In the genomic region with DNA sequence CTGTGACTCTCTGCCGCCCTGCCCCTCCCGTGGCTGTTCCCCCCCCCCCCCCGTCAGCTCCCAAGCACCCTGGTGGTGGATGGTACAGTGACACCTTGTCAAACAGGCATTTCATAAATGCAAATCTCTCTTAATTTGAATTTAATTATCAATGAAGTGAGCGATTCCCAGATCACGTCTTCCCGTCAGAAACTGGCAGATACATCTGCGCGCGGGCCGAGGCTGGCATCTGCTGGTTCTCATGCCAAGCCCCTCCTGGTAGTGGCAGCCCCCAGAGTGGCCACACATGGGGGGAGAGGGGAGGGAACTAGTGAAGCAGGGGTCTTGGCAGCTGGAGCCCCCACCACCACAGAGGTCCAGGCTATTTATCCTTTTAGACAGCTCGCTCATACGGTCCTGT, we compare ENCODE assay signal across 22 mouse cellular contexts.
DNase-seq lines count a peak whose midpoint lies in the region; ATAC-seq lines count a peak whose summit lies in the region.
"Had no signal": no experiment of that assay in that cellular context is flagged by ENCODE, and none has a peak within 500 bp of the region (broad histone marks: within the 10 kb centered on the region; RNA-seq: fewer than 3 reads in every experiment).

No protein-coding gene starts in this region.

- 0 out of 2 replicates have a peak, but pooled peaks cover 2% of the 10 kb centered on the region for H3K9me3 ChIP-seq in forebrain, embryonic 12.5 days
- no peaks in the 10 kb centered on the region for H3K9me3 ChIP-seq in forebrain, embryonic 11.5 days (ENCODE audit: control insufficient read depth, low read length)
- H3K9me3 ChIP-seq in hindbrain, embryonic 14.5 days (ENCODE audit: control insufficient read depth, low read length) = no peaks in the 10 kb centered on the region
- H3K9me3 ChIP-seq in hindbrain, embryonic 11.5 days (ENCODE audit: control insufficient read depth, low read length) = no peaks in the 10 kb centered on the region
- no peaks in the 10 kb centered on the region for H3K9me3 ChIP-seq in forebrain, embryonic 15.5 days
- H3K9me3 ChIP-seq: embryonic facial prominence, embryonic 12.5 days; G1E; heart, embryonic 12.5 days; intestine, embryonic 15.5 days had no signal

- H3K27ac ChIP-seq in forebrain, embryonic 12.5 days = peak overlapping the region; percentile 3; the same call in 1 of the 2 replicates
- no peak overlapping the region for H3K27ac ChIP-seq in forebrain, embryonic 11.5 days (ENCODE audit: low read depth, low read length)
- peak overlapping the region; percentile 34; the same call in 1 of the 2 replicates for H3K27ac ChIP-seq in hindbrain, embryonic 14.5 days
- H3K27ac ChIP-seq in hindbrain, embryonic 11.5 days (ENCODE audit: low read depth, low read length) = no peak overlapping the region
- peak overlapping the region; percentile 79 for H3K27ac ChIP-seq in forebrain, embryonic 15.5 days (replicated peaks)
- H3K27ac ChIP-seq: embryonic facial prominence, embryonic 12.5 days; hindbrain, embryonic 10.5 days; intestine, embryonic 15.5 days had no signal

- H3K36me3 ChIP-seq in forebrain, embryonic 12.5 days (replicated peaks) = no peaks in the 10 kb centered on the region
- H3K36me3 ChIP-seq in forebrain, embryonic 11.5 days (ENCODE audit: control insufficient read depth, insufficient read depth, low read length) = no peaks in the 10 kb centered on the region
- no peaks in the 10 kb centered on the region for H3K36me3 ChIP-seq in hindbrain, embryonic 14.5 days (replicated peaks; ENCODE audit: control insufficient read depth, insufficient read depth)
- H3K36me3 ChIP-seq in hindbrain, embryonic 11.5 days (ENCODE audit: control insufficient read depth, insufficient read depth, low read length) = no peaks in the 10 kb centered on the region
- H3K36me3 ChIP-seq in forebrain, embryonic 15.5 days = no peaks in the 10 kb centered on the region
- H3K36me3 ChIP-seq: embryonic facial prominence, embryonic 12.5 days; G1E; heart, embryonic 12.5 days; intestine, embryonic 15.5 days had no signal

- WGBS in forebrain, embryonic 12.5 days = 79% methylated on average over 12 of the region's 12 CpGs
- WGBS in forebrain, embryonic 11.5 days = 93% methylated on average over 11 of the region's 12 CpGs
- 48% methylated on average over 12 of the region's 12 CpGs for WGBS in hindbrain, embryonic 14.5 days
- WGBS in hindbrain, embryonic 11.5 days = 93% methylated on average over 12 of the region's 12 CpGs
- WGBS in forebrain, embryonic 15.5 days = 56% methylated on average over 12 of the region's 12 CpGs

- ATAC-seq in forebrain, embryonic 12.5 days (ENCODE audit: low FRiP score) = no peak
- no peak for ATAC-seq in forebrain, embryonic 11.5 days (replicated peaks; ENCODE audit: low FRiP score)
- ATAC-seq in hindbrain, embryonic 14.5 days (ENCODE audit: low FRiP score) = no peak
- no peak for ATAC-seq in hindbrain, embryonic 11.5 days (ENCODE audit: low FRiP score)
- ATAC-seq in forebrain, embryonic 15.5 days (replicated peaks) = peak; percentile 32
- ATAC-seq: CD4-positive, CD25-positive, alpha-beta regulatory T cell, adult 4 months; intestine, embryonic 15.5 days had no signal

- H3K9ac ChIP-seq in forebrain, embryonic 12.5 days = no peak overlapping the region
- H3K9ac ChIP-seq in forebrain, embryonic 11.5 days (ENCODE audit: low read length) = no peak overlapping the region
- H3K9ac ChIP-seq in hindbrain, embryonic 14.5 days = no peak overlapping the region
- H3K9ac ChIP-seq in hindbrain, embryonic 11.5 days (ENCODE audit: low read depth, low read length) = no peak overlapping the region
- no peak overlapping the region for H3K9ac ChIP-seq in forebrain, embryonic 15.5 days (replicated peaks)
- H3K9ac ChIP-seq: embryonic facial prominence, embryonic 12.5 days; heart, embryonic 12.5 days; intestine, embryonic 15.5 days had no signal

- H3K4me1 ChIP-seq in forebrain, embryonic 12.5 days = peaks cover 36% of the 10 kb centered on the region
- peaks cover 2% of the 10 kb centered on the region for H3K4me1 ChIP-seq in forebrain, embryonic 11.5 days (replicated peaks; ENCODE audit: control insufficient read depth, insufficient read depth, low read length)
- peaks cover 35% of the 10 kb centered on the region for H3K4me1 ChIP-seq in hindbrain, embryonic 14.5 days (replicated peaks; ENCODE audit: control insufficient read depth, insufficient read depth, low read length)
- peaks cover 10% of the 10 kb centered on the region for H3K4me1 ChIP-seq in hindbrain, embryonic 11.5 days (replicated peaks; ENCODE audit: control insufficient read depth, insufficient read depth, low read length)
- H3K4me1 ChIP-seq in forebrain, embryonic 15.5 days = peaks cover 31% of the 10 kb centered on the region

- no peak overlapping the region for H3K4me2 ChIP-seq in forebrain, embryonic 12.5 days
- H3K4me2 ChIP-seq in forebrain, embryonic 11.5 days (ENCODE audit: low read depth, low read length, severe bottlenecking) = no peak overlapping the region
- no peak overlapping the region for H3K4me2 ChIP-seq in hindbrain, embryonic 14.5 days (replicated peaks)
- H3K4me2 ChIP-seq in hindbrain, embryonic 11.5 days (replicated peaks; ENCODE audit: low read depth, low read length) = no peak overlapping the region
- no peak overlapping the region for H3K4me2 ChIP-seq in forebrain, embryonic 15.5 days (replicated peaks)
- H3K4me2 ChIP-seq: embryonic facial prominence, embryonic 12.5 days; heart, embryonic 12.5 days; intestine, embryonic 15.5 days had no signal

- H3K4me3 ChIP-seq in forebrain, embryonic 12.5 days (replicated peaks) = no peak overlapping the region
- H3K4me3 ChIP-seq in forebrain, embryonic 11.5 days (ENCODE audit: low read depth, low read length) = no peak overlapping the region
- H3K4me3 ChIP-seq in hindbrain, embryonic 14.5 days (replicated peaks; ENCODE audit: low read length) = no peak overlapping the region
- H3K4me3 ChIP-seq in hindbrain, embryonic 11.5 days (ENCODE audit: low read depth, low read length) = no peak overlapping the region
- no peak overlapping the region for H3K4me3 ChIP-seq in forebrain, embryonic 15.5 days
- H3K4me3 ChIP-seq: embryonic facial prominence, embryonic 12.5 days; heart, embryonic 12.5 days; hindbrain, embryonic 10.5 days; intestine, embryonic 15.5 days had no signal

- H3K27me3 ChIP-seq in forebrain, embryonic 12.5 days = no peaks in the 10 kb centered on the region
- no peaks in the 10 kb centered on the region for H3K27me3 ChIP-seq in forebrain, embryonic 11.5 days (ENCODE audit: control insufficient read depth, insufficient read depth, low read length)
- no peaks in the 10 kb centered on the region for H3K27me3 ChIP-seq in hindbrain, embryonic 14.5 days (ENCODE audit: control insufficient read depth, insufficient read depth, low read length)
- H3K27me3 ChIP-seq in hindbrain, embryonic 11.5 days (ENCODE audit: control insufficient read depth, insufficient read depth, low read length) = no peaks in the 10 kb centered on the region; the same call in 1 of the 2 replicates
- no peaks in the 10 kb centered on the region for H3K27me3 ChIP-seq in forebrain, embryonic 15.5 days
- H3K27me3 ChIP-seq: embryonic facial prominence, embryonic 12.5 days; heart, embryonic 12.5 days; intestine, embryonic 15.5 days had no signal

- no peak for DNase-seq in forebrain, embryonic 11.5 days (ENCODE audit: low spot score)
- no peak for DNase-seq in hindbrain, embryonic 14.5 days (ENCODE audit: low spot score)
- DNase-seq in hindbrain, embryonic 11.5 days (ENCODE audit: low spot score) = no peak
- DNase-seq in left cerebral cortex, postnatal 10 days (ENCODE audit: extremely low spot score in 1 of 2, low spot score in 2 of 2) = no peak
- no peak for DNase-seq in left cerebral cortex, postnatal 4 days
- DNase-seq: adrenal gland, adult 8-10 months; adrenal gland, postnatal 36 days; B cell, adult 2 months; cerebellum, adult 11-12 months; cerebellum, adult 9-10 months; cerebellum, postnatal 25 days; gastrocnemius, postnatal 10 days; heart, adult 18-20 months; kidney, adult 18-20 months had no signal

- intact Hi-C loops in left cerebral cortex, postnatal 10 days (cut with DNase I) = no loop called here
- intact Hi-C loops in left cerebral cortex, postnatal 4 days (cut with DNase I) = no loop called here

Comparison
In these comparisons a context has a peak if more than half of its experiments do, and no peak if none do; other contexts are left out.
1. H3K27ac ChIP-seq: peak in forebrain, embryonic 12.5 days (single experiment), hindbrain, embryonic 14.5 days (single experiment) and forebrain, embryonic 15.5 days (single experiment); none in forebrain, embryonic 11.5 days (single experiment) and hindbrain, embryonic 11.5 days (single experiment).